Mouse (Mus musculus): Measurements from ENCODE around the gene Gdpd3. TPM values are rescaled to one million over a fixed set of nuclear protein-coding genes. Genes with fewer than 3 reads are reported as not detected.
A peak's percentile ranks its signal among the peaks of the same experiment; 100 is the strongest.

Gdpd3 gene
- total RNA-seq, 4 experiments from 2014 or later = 1.3 to 2.2 (median 1.8) TPM

- no peak for DNase-seq (ENCODE audit: low spot score)
Measured at GRCm38 (mm10) chr7:126786142-126786541, 20.0 kb downstream of the Gdpd3 start.

GRCm38 (mm10) chr7:126789141-126789540 is 23.0 kb downstream of the Gdpd3 start:
- no peak for DNase-seq (ENCODE audit: low spot score)

GRCm38 (mm10) chr7:126791851-126792720 is 26.0 kb downstream of the Gdpd3 start, which contains the start of gene Ppp4c:
Gene Ppp4c, minus strand, starts transcription at chr7:126792496.
- peak; percentile 96 for DNase-seq (ENCODE audit: low spot score)

GRCm38 (mm10) chr7:126792721-126793443 is 26.7 kb downstream of the Gdpd3 start:
- DNase-seq (ENCODE audit: low spot score) = no peak

- no peak for DNase-seq (ENCODE audit: low spot score)
Measured at GRCm38 (mm10) chr7:126793456-126794270, 27.5 kb downstream of the Gdpd3 start.

- DNase-seq (ENCODE audit: low spot score) = no peak
Measured at GRCm38 (mm10) chr7:126794271-126794605, 28.1 kb downstream of the Gdpd3 start.

GRCm38 (mm10) chr7:126795387-126796317 is 29.5 kb downstream of the Gdpd3 start:
- no peak for DNase-seq (ENCODE audit: low spot score)

GRCm38 (mm10) chr7:126796350-126796932 is 30.3 kb downstream of the Gdpd3 start:
- no peak for DNase-seq (ENCODE audit: low spot score)

- peak; percentile 62 for DNase-seq (ENCODE audit: low spot score)
Measured at GRCm38 (mm10) chr7:126797411-126798126, 31.4 kb downstream of the Gdpd3 start, which contains the start of gene Fam57b. Gene Fam57b, plus strand, starts transcription at chr7:126797668.

- DNase-seq (ENCODE audit: low spot score) = no peak
Measured at GRCm38 (mm10) chr7:126798127-126799049, 32.3 kb downstream of the Gdpd3 start.

GRCm38 (mm10) chr7:126799050-126799467 is 32.9 kb downstream of the Gdpd3 start:
- DNase-seq (ENCODE audit: low spot score) = peak; percentile 98

GRCm38 (mm10) chr7:126799468-126800268 is 33.5 kb downstream of the Gdpd3 start:
- DNase-seq (ENCODE audit: low spot score) = no peak

- no peak for DNase-seq (ENCODE audit: low spot score)
Measured at GRCm38 (mm10) chr7:126800269-126801056, 34.3 kb downstream of the Gdpd3 start.

GRCm38 (mm10) chr7:126801057-126801422 is 34.9 kb downstream of the Gdpd3 start:
- no peak for DNase-seq (ENCODE audit: low spot score)

- no peak for DNase-seq (ENCODE audit: low spot score)
Measured at GRCm38 (mm10) chr7:126802134-126802889, 36.2 kb downstream of the Gdpd3 start.

- DNase-seq (ENCODE audit: low spot score) = no peak
Measured at GRCm38 (mm10) chr7:126803181-126803580, 37.0 kb downstream of the Gdpd3 start.

Data from heart, adult 8-10 months (tissue).